Mouse (Mus musculus): ENCODE measurements around the gene Gpr179.

Gene Gpr179
- long read RNA-seq, experiment 1, partial matches to known transcripts: 0 of 1 reads
- long read RNA-seq, experiment 1, other reads (novel, unspliced or antisense): 0 of 1 reads
- long read RNA-seq, experiment 2, partial matches to known transcripts: 0 of 2 reads
- long read RNA-seq, experiment 2, other reads (novel, unspliced or antisense): 0 of 2 reads

- intact Hi-C loops (cut with DNase I): loop anchor here (10.0 kb wide), 1 partner anchor 113 kb away; no protein-coding TSS in a partner anchor
These were observed at the start of gene Gpr179 for GRCm38 (mm10) chr11:97352027-97352684. Gene Gpr179, minus strand, starts transcription at chr11:97352077.

GRCm38 (mm10) chr11:97401082-97401481 lies 49.2 kb upstream of the Gpr179 start:
- intact Hi-C loops (cut with DNase I): loop anchor here (1.0 to 10.0 kb wide), 2 partner anchors 46 to 224 kb away; partner anchors contain the start of gene Epop

GRCm38 (mm10) chr11:97399958-97400710 lies 48.3 kb upstream of the Gpr179 start:
- intact Hi-C loops (cut with DNase I): loop anchor here (10.0 kb wide), 1 partner anchor 225 kb away; the partner anchor contains the start of gene Epop

GRCm38 (mm10) chr11:97398506-97398905 lies 46.6 kb upstream of the Gpr179 start:
- intact Hi-C loops (cut with DNase I): no loop called here

GRCm38 (mm10) chr11:97394146-97394545 lies 42.3 kb upstream of the Gpr179 start:
- intact Hi-C loops (cut with DNase I): no loop called here

- intact Hi-C loops (cut with DNase I): no loop called here
These were observed 41.8 kb upstream of the Gpr179 start for GRCm38 (mm10) chr11:97393658-97394057.

- intact Hi-C loops (cut with DNase I): no loop called here
These were observed 37.2 kb upstream of the Gpr179 start for GRCm38 (mm10) chr11:97389127-97389526.

GRCm38 (mm10) chr11:97387811-97388210 lies 35.9 kb upstream of the Gpr179 start:
- intact Hi-C loops (cut with DNase I): no loop called here

GRCm38 (mm10) chr11:97383764-97384163 lies 31.9 kb upstream of the Gpr179 start:
- intact Hi-C loops (cut with DNase I): no loop called here

- intact Hi-C loops (cut with DNase I): no loop called here
These were observed 31.1 kb upstream of the Gpr179 start for GRCm38 (mm10) chr11:97383017-97383416.

- intact Hi-C loops (cut with DNase I): no loop called here
These were observed 28.2 kb upstream of the Gpr179 start for GRCm38 (mm10) chr11:97380036-97380435.

- intact Hi-C loops (cut with DNase I): no loop called here
These were observed 21.5 kb upstream of the Gpr179 start for GRCm38 (mm10) chr11:97373402-97373801.

- intact Hi-C loops (cut with DNase I): no loop called here
These were observed 20.4 kb upstream of the Gpr179 start for GRCm38 (mm10) chr11:97372159-97372864.

GRCm38 (mm10) chr11:97370329-97371091 lies 18.6 kb upstream of the Gpr179 start:
- intact Hi-C loops (cut with DNase I): no loop called here

GRCm38 (mm10) chr11:97368501-97368900 lies 16.6 kb upstream of the Gpr179 start:
- intact Hi-C loops (cut with DNase I): no loop called here

- intact Hi-C loops (cut with DNase I): no loop called here
These were observed 13.7 kb upstream of the Gpr179 start for GRCm38 (mm10) chr11:97365556-97365955.

- intact Hi-C loops (cut with DNase I): no loop called here
These were observed 11.7 kb upstream of the Gpr179 start for GRCm38 (mm10) chr11:97363644-97363995.

- intact Hi-C loops (cut with DNase I): no loop called here
These were observed 11.2 kb upstream of the Gpr179 start for GRCm38 (mm10) chr11:97362943-97363643.

- intact Hi-C loops (cut with DNase I): no loop called here
These were observed 10.7 kb upstream of the Gpr179 start for GRCm38 (mm10) chr11:97362649-97362942.

- intact Hi-C loops (cut with DNase I): no loop called here
These were observed 10.2 kb upstream of the Gpr179 start, which contains the start of gene Socs7 for GRCm38 (mm10) chr11:97361948-97362648. Gene Socs7, plus strand, starts transcription at chr11:97362551.

Data from adrenal gland (tissue).